In the genomic region with DNA sequence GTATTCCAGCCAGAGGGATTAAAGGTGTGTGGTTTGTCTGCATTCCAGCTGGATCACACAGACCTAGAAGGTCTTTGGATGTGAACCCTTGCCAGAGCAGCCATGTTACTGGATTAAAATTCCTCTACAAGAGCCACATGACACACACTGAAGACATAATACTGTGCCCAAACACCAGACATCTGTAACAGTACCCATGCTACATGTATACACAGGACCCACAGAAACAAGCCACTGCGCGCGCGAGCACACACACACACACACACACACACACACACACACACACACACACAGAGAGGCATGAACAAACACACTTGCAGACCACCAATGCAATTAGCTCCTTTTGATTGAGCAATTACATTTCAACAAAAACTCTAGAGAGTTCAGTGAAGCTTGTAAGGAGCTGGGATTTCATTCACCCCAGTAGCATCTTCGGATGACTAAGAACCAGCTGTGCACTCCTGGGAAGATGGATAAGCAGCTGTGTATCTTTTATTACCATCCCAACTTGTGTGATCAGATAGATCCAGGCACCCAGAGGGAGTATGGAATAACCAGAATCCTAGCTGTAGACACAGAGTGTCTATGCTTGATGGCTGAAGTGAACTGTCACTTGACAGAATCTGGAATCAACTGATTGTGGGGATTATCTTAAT, we compare ENCODE assay signal across 28 mouse cellular contexts.
DNase-seq lines count a peak whose midpoint lies in the region; ATAC-seq and TF ChIP-seq lines count a peak whose summit lies in the region.
"Had no signal": no experiment of that assay in that cellular context is flagged by ENCODE, and none has a peak within 500 bp of the region (broad histone marks: within the 10 kb centered on the region; RNA-seq: fewer than 3 reads in every experiment).

No protein-coding gene starts in this region.

- WGBS in forebrain, embryonic 13.5 days: 81% methylated on average over 5 of the region's 5 CpGs
- 92% methylated on average over 5 of the region's 5 CpGs for WGBS in forebrain, embryonic 10.5 days
- WGBS in hindbrain, embryonic 16.5 days: 85% methylated on average over 5 of the region's 5 CpGs
- WGBS in hindbrain, embryonic 11.5 days: 94% methylated on average over 5 of the region's 5 CpGs
- WGBS in forebrain, postnatal 0 days: 73% methylated on average over 5 of the region's 5 CpGs

- in situ Hi-C loops in Patski (cut with MboI; ENCODE audit: low pct_unique_long_range_greater_than_20kb): no loop called here

- 0 out of 2 replicates have a peak, but pooled peaks cover 5% of the 10 kb centered on the region for H3K4me1 ChIP-seq in forebrain, embryonic 13.5 days
- peaks cover 33% of the 10 kb centered on the region for H3K4me1 ChIP-seq in forebrain, embryonic 10.5 days
- no peaks in the 10 kb centered on the region for H3K4me1 ChIP-seq in hindbrain, embryonic 16.5 days (ENCODE audit: control insufficient read depth, insufficient read depth, low read depth, low read length)
- H3K4me1 ChIP-seq in hindbrain, embryonic 11.5 days (replicated peaks; ENCODE audit: control insufficient read depth, insufficient read depth, low read length): no peaks in the 10 kb centered on the region
- H3K4me1 ChIP-seq in forebrain, postnatal 0 days (ENCODE audit: insufficient read depth): no peaks in the 10 kb centered on the region

- 0 out of 2 replicates have a peak, but pooled peaks have one; percentile 33 for ATAC-seq in forebrain, embryonic 13.5 days
- ATAC-seq in hindbrain, embryonic 16.5 days: 0 out of 2 replicates have a peak, but pooled peaks have one; percentile 41
- no peak for ATAC-seq in hindbrain, embryonic 11.5 days (ENCODE audit: low FRiP score)
- peak; percentile 17 for ATAC-seq in Patski
- ATAC-seq in forebrain, postnatal 0 days: peak; percentile 74
- ATAC-seq: CD4-positive, CD25-positive, alpha-beta regulatory T cell, adult 4 months; midbrain, embryonic 16.5 days had no signal

- no peaks in the 10 kb centered on the region for H3K27me3 ChIP-seq in forebrain, embryonic 13.5 days
- H3K27me3 ChIP-seq in forebrain, embryonic 10.5 days (ENCODE audit: poor library complexity, severe bottlenecking): no peaks in the 10 kb centered on the region
- H3K27me3 ChIP-seq in hindbrain, embryonic 16.5 days (replicated peaks; ENCODE audit: control insufficient read depth, insufficient read depth, low read length): no peaks in the 10 kb centered on the region
- H3K27me3 ChIP-seq in hindbrain, embryonic 11.5 days (ENCODE audit: control insufficient read depth, insufficient read depth, low read length): no peaks in the 10 kb centered on the region
- no peaks in the 10 kb centered on the region for H3K27me3 ChIP-seq in Patski
- H3K27me3 ChIP-seq in forebrain, postnatal 0 days (ENCODE audit: insufficient read depth, low read length): no peaks in the 10 kb centered on the region
- H3K27me3 ChIP-seq: embryonic facial prominence, embryonic 12.5 days; heart, embryonic 13.5 days; kidney, embryonic 15.5 days; limb, embryonic 13.5 days had no signal

- POLR2A ChIA-PET in Patski (lab: Charles Lee): no interaction called here

- H3K4me3 ChIP-seq in forebrain, embryonic 13.5 days: no peak overlapping the region
- H3K4me3 ChIP-seq in forebrain, embryonic 10.5 days: no peak overlapping the region
- no peak overlapping the region for H3K4me3 ChIP-seq in hindbrain, embryonic 16.5 days (ENCODE audit: low read length)
- H3K4me3 ChIP-seq in hindbrain, embryonic 11.5 days (ENCODE audit: low read depth, low read length): no peak overlapping the region
- H3K4me3 ChIP-seq in forebrain, postnatal 0 days (ENCODE audit: low read depth, low read length): no peak overlapping the region
- H3K4me3 ChIP-seq: embryonic facial prominence, embryonic 12.5 days; heart, adult 2 months; heart, embryonic 13.5 days; kidney, embryonic 15.5 days; limb, embryonic 13.5 days had no signal

- CTCF ChIA-PET in Patski (lab: Charles Lee): interaction anchor here (0.6 to 2.0 kb wide), 4 partner anchors 13 to 208 kb away, joined by 4 to 9 read pairs (median 5); no protein-coding TSS in a partner anchor

- H3K9ac ChIP-seq in forebrain, embryonic 13.5 days: no peak overlapping the region
- H3K9ac ChIP-seq in hindbrain, embryonic 16.5 days (ENCODE audit: low read depth, low read length): no peak overlapping the region
- H3K9ac ChIP-seq in hindbrain, embryonic 11.5 days (ENCODE audit: low read depth, low read length): no peak overlapping the region
- no peak overlapping the region for H3K9ac ChIP-seq in forebrain, postnatal 0 days
- H3K9ac ChIP-seq: embryonic facial prominence, embryonic 12.5 days; heart, embryonic 13.5 days; kidney, embryonic 15.5 days; limb, embryonic 13.5 days; liver, embryonic 14.5 days had no signal

- no peak for TF ChIP-seq CTCF in Patski (IDR thresholded peaks at IDR 0.05)
- TF ChIP-seq CTCF in forebrain, postnatal 0 days (IDR thresholded peaks at IDR 0.05; ENCODE audit: low read depth): no peak

- H3K9me3 ChIP-seq in forebrain, embryonic 13.5 days (replicated peaks): no peaks in the 10 kb centered on the region
- peaks cover 3% of the 10 kb centered on the region; the same call in 1 of the 2 replicates for H3K9me3 ChIP-seq in forebrain, embryonic 10.5 days
- H3K9me3 ChIP-seq in hindbrain, embryonic 16.5 days (ENCODE audit: control insufficient read depth, low read length): no peaks in the 10 kb centered on the region
- H3K9me3 ChIP-seq in hindbrain, embryonic 11.5 days (ENCODE audit: control insufficient read depth, low read length): no peaks in the 10 kb centered on the region
- H3K9me3 ChIP-seq in forebrain, postnatal 0 days (ENCODE audit: low read length): no peaks in the 10 kb centered on the region
- H3K9me3 ChIP-seq: kidney, embryonic 15.5 days; limb, embryonic 13.5 days had no signal

- no peak overlapping the region for H3K27ac ChIP-seq in forebrain, embryonic 13.5 days
- H3K27ac ChIP-seq in forebrain, embryonic 10.5 days: no peak overlapping the region
- H3K27ac ChIP-seq in hindbrain, embryonic 16.5 days (ENCODE audit: low read depth, low read length): no peak overlapping the region
- no peak overlapping the region for H3K27ac ChIP-seq in hindbrain, embryonic 11.5 days (ENCODE audit: low read depth, low read length)
- H3K27ac ChIP-seq in forebrain, postnatal 0 days (ENCODE audit: low read depth, low read length): no peak overlapping the region
- H3K27ac ChIP-seq: heart, adult 2 months; heart, embryonic 13.5 days; kidney, embryonic 15.5 days; liver, embryonic 14.5 days; macrophage had no signal

- H3K4me2 ChIP-seq in forebrain, embryonic 13.5 days: no peak overlapping the region
- no peak overlapping the region for H3K4me2 ChIP-seq in hindbrain, embryonic 16.5 days (ENCODE audit: low read length)
- H3K4me2 ChIP-seq in hindbrain, embryonic 11.5 days (replicated peaks; ENCODE audit: low read depth, low read length): no peak overlapping the region
- no peak overlapping the region for H3K4me2 ChIP-seq in forebrain, postnatal 0 days (ENCODE audit: low read depth)
- H3K4me2 ChIP-seq: embryonic facial prominence, embryonic 12.5 days; heart, embryonic 13.5 days; kidney, embryonic 15.5 days; limb, embryonic 13.5 days had no signal

- DNase-seq in forebrain, embryonic 10.5 days (ENCODE audit: extremely low spot score, low spot score): no peak
- no peak for DNase-seq in hindbrain, embryonic 11.5 days (ENCODE audit: low spot score)
- DNase-seq in Patski (ENCODE audit: low read depth, low spot score): no peak
- DNase-seq in forebrain, postnatal 0 days: no peak
- DNase-seq in cerebellum, adult 11 months: no peak
- DNase-seq in lung, postnatal 4 days: no peak
- DNase-seq: adrenal gland, postnatal 25 days; cerebellum, adult 11-12 months; cerebellum, postnatal 14 days; gastrocnemius, postnatal 36 days; heart, adult 2 months; heart, postnatal 14 days; kidney, adult 11 months; kidney, postnatal 36 days; layer of hippocampus, postnatal 36 days; right cerebral cortex, adult 18-20 months; right cerebral cortex, postnatal 4 days; thymus, postnatal 14 days had no signal

- no peaks in the 10 kb centered on the region for H3K36me3 ChIP-seq in forebrain, embryonic 13.5 days (ENCODE audit: poor library complexity, severe bottlenecking)
- no peaks in the 10 kb centered on the region for H3K36me3 ChIP-seq in forebrain, embryonic 10.5 days (replicated peaks)
- no peaks in the 10 kb centered on the region for H3K36me3 ChIP-seq in hindbrain, embryonic 16.5 days (ENCODE audit: control insufficient read depth, insufficient read depth, low read length)
- H3K36me3 ChIP-seq in hindbrain, embryonic 11.5 days (ENCODE audit: control insufficient read depth, insufficient read depth, low read length): no peaks in the 10 kb centered on the region
- H3K36me3 ChIP-seq in forebrain, postnatal 0 days (ENCODE audit: insufficient read depth): no peaks in the 10 kb centered on the region
- H3K36me3 ChIP-seq: embryonic facial prominence, embryonic 12.5 days; heart, embryonic 13.5 days; kidney, embryonic 15.5 days; limb, embryonic 13.5 days had no signal
